Mouse (Mus musculus) embryonic fibroblast, embryonic 13.5 days (primary cell): ENCODE measurements around the gene Olfml2b.

ENCODE experiments used
- CTCF ChIP-seq: IDR thresholded peaks from 2 replicates; pipeline ENCODE4 v1.5.1; 2011; ENCODE audit warnings: mild to moderate bottlenecking, control low read depth, low read length, moderate library complexity, borderline replicate concordance; ENCODE audit not compliant: insufficient read depth
- POLR2A ChIP-seq: IDR thresholded peaks from 2 replicates; pipeline ENCODE4 v1.6.1; 2011; ENCODE audit warnings: low read depth, mild to moderate bottlenecking, control low read depth, low read length, moderate library complexity

GRCm38 (mm10) chr1:170657643-170658314 is 13.4 kb downstream of the Olfml2b start:
- TF ChIP-seq POLR2A = no peak
- no peak for TF ChIP-seq CTCF
